Mouse (Mus musculus): ENCODE results near the gene Tas2r107.

DNA sequence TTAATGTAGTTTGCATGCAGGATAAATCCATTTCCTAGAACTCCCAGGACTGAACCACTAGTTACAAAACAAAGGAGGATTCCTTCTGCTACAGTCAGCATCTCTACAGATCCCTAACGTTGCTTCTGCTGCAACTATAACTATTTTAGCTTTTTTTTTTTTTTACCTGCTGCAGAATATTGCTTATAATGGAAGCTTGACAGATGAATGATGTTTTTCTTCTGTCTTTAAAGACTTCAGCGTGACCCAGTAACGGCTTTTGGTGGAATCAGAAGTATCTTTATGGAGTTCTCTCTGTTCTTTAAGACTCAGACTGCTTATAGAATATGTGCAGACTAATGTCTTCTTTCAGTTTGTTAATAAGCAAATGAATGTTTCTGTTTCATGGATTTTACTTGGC, 18.8 kb upstream of the Tas2r107 start, which contains the start of gene Tas2r106:
- TF ChIP-seq CTCF (IDR thresholded peaks at IDR 0.05; ENCODE audit: control insufficient read depth, insufficient read depth, insufficient read length), result no peak
- no peak for TF ChIP-seq MAX (IDR thresholded peaks at IDR 0.05)
- TF ChIP-seq CEBPB (IDR thresholded peaks at IDR 0.05; ENCODE audit: low read depth), result no peak
- TF ChIP-seq MYOG (IDR thresholded peaks at IDR 0.05; ENCODE audit: control insufficient read depth, extremely low read depth, insufficient read length), result no peak
- no peak for TF ChIP-seq FOSL1 (IDR thresholded peaks at IDR 0.05; ENCODE audit: insufficient read depth, low read length, poor library complexity, severe bottlenecking)
- TF ChIP-seq USF1 (IDR thresholded peaks at IDR 0.05; ENCODE audit: low read depth), result no peak

Data from C2C12 (cell line).